Mouse (Mus musculus) cerebral cortex, adult 2 months (tissue): ENCODE results near the gene Ruvbl2.

Source experiments
- WGBS: fragments of 180-500 bp; shearing (Covaris S2); methylation state at CpG from one replicate; pipeline ENCODE4 v1.1.7; 2018; 5-methylcytosine and 5-hydroxymethylcytosine counted together

Ruvbl2 gene

DNA sequence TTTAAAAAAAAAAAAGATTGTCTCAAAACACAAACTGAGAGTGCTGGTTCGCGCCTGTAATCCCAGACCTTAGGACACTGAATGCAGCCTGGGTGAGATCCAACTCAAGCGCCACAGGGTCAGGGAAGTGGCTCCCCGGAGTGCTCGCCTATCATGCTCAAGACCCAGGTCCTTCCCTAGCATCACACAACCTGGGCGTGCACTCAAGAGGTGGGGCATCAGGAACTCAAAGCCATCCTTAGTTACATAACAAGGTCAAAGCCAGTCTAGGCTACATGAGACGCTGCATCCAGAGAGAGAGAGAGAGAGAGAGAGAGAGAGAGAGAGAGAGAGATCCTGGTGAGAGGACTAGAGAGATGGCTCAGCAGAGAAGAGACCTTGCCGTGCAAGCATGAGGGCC lies 11.3 kb downstream of the Ruvbl2 start:
- WGBS: 93% methylated on average over 8 of the region's 8 CpGs

DNA sequence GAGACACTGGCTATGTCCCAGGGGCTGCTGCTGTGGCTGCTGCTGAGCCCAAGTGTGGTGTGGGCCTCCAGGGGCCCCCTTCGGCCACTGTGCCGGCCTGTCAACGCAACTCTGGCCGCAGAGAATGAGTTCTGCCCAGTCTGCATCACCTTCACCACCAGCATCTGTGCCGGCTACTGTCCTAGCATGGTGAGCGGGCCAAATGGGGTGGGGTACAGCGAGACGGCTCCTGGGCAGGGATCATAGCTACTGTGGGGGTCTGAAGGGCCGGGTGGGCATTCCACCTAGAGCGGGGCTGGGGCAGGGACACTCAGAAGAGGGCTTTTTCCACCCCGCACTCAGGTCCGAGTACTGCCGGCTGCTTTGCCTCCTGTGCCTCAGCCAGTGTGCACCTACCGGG lies 16.7 kb downstream of the Ruvbl2 start:
- WGBS: 93% methylated on average over 14 of the region's 14 CpGs

- 79% methylated on average over 6 of the region's 6 CpGs for WGBS
These were observed 17.3 kb downstream of the Ruvbl2 start, which contains the start of gene Lhb for GRCm38 (mm10) chr7:45420615-45420919. Lhb (plus strand) TSS chr7:45420820.

- 27% methylated on average over 27 of the region's 27 CpGs for WGBS
These were observed 17.9 kb downstream of the Ruvbl2 start for GRCm38 (mm10) chr7:45419859-45420614.

- 12% methylated on average over 13 of the region's 13 CpGs for WGBS
These were observed 19.9 kb downstream of the Ruvbl2 start for GRCm38 (mm10) chr7:45417962-45418492.

DNA sequence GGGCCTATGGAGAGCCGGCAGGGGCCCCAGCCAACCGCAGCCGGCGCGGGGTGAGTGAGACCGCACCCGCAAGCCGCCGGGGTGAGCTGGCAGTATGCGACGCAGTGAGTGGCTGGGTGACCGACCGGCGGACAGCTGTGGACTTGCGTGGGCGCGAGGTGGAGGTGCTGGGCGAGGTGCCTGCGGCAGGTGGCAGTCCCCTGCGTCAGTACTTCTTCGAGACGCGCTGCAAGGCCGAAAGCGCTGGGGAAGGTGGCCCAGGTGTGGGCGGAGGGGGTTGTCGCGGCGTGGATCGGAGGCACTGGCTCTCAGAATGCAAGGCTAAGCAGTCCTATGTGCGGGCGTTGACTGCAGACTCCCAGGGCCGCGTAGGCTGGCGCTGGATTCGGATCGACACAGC lies 22.3 kb downstream of the Ruvbl2 start:
- WGBS: 12% methylated on average over 37 of the region's 37 CpGs

DNA sequence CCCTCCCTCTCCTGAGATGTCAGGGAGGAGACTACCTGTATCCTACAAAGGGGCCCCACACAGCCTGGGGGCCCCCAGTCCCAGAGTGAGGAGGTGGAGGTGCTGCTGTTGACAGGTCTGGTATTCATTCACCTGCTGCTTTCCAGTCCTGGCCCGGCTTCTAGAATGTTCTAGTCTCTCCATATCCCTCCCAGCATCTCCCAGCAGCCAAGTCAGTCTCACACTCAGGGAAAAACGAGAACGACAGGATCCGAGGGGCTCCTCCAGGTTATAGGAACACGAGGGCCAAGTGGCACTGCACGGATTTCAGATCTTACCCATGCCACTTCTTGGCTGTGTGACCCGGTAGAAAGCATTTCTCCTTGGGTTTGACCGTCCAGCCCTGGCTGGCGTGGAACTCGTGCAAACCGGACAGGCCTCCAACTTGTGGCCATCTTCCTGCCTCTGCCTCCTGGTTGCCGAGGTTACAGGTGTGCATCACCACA lies 23.1 kb downstream of the Ruvbl2 start:
- 40% methylated on average over 12 of the region's 12 CpGs for WGBS

DNA sequence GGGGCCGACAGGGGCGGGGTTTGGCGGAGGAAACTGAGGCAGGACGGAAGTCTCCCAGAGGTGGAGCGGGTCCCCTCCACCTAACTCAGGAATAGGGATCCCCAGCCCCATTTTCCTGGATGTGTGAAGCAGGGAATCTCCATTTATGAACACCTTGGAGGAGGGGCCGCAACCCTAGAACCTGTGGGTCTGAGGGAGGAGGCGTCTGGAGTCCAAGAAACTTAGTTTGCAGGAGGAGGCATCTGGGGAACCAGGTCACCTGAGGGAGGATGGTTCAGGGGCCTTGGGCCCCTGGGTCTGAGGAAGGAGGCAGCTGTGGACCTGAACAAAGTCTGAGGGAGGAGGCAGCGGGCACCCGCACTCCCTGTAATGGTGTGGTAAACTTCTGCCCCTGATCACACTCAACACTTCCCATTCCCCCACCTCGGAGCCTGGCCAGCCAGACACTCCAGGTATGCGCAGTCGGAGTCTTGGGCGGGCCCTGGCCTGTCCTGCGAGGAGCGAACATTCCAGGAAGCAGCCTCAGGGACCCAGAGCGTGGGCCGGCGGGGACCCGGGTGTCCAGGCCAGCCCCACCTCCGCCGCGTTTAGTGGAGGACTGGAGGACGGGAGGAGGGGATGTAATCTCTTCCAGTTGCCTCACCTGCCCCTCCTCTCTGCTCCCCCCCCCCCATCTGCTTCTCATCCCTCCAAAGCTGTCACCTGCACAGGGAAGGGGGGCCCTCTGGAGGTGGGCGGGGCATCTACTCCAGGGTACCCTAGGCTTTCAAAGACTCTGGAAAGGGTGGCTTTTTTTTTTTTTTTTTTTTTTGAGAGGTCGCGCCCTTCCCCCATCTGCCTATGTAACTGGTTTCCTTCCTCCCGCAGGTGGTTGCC lies 23.8 kb downstream of the Ruvbl2 start:
- WGBS: 4% methylated on average over 27 of the region's 27 CpGs

GRCm38 (mm10) chr7:45413113-45413863 lies 24.6 kb downstream of the Ruvbl2 start, which contains the start of gene Ntf5:
Ntf5 (plus strand) TSS chr7:45413695.
- 5% methylated on average over 45 of the region's 45 CpGs for WGBS

DNA sequence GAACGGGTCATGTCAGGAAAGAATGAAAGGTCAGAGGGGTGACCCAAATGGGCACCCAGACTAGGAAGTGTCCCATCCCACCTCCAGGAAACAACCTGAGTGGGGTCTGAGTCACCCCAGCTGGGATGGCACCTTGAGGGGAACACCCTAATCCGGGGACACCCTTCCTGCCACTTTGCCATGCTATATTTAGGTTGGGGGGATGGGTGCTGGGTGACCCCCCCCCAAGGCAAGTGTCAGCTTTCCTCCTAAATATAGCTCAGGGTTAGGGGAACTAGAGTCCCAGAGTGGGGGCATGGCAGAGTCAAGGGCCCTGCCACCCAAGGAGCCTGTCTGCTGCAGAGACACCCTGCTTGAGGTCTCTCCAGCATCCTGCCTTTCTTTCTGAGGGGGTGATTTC lies 25.5 kb downstream of the Ruvbl2 start:
- 83% methylated on average over 2 of the region's 2 CpGs for WGBS

DNA sequence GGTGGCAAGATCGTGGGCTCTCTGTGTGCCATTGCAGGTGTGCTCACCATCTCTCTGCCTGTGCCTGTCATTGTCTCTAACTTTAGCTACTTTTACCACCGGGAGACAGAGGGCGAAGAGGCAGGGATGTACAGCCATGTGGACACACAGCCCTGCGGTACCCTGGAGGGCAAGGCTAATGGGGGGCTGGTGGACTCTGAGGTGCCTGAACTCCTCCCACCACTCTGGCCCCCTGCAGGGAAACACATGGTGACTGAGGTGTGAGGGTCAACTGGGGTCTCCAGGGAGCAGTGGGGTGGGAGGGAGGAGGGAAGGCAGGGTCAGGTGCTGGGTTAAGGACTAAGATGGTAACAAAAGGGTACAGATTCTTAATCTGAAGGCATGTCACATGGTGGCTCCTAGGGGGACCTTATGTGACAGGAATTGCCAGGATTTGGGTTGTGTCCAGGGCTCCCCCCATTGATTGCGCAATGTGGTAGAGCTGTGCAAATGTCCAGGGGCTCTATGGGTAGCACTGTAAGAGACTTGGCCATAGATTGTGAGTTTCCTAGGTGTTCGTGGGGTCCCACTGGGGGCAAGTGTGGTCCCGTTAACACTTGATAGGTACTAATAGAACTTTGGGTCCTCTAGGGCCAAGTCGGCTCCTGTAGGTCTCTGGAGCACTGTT lies 28.3 kb downstream of the Ruvbl2 start:
- WGBS: 88% methylated on average over 8 of the region's 8 CpGs

GRCm38 (mm10) chr7:45408949-45409348 lies 28.9 kb downstream of the Ruvbl2 start:
- 88% methylated on average over 17 of the region's 17 CpGs for WGBS

- whole genome bisulfite sequencing: 78% methylated on average over 7 of the region's 7 CpGs
These were observed 29.5 kb downstream of the Ruvbl2 start for GRCm38 (mm10) chr7:45408351-45408750.

GRCm38 (mm10) chr7:45407836-45408235 lies 30.1 kb downstream of the Ruvbl2 start:
- WGBS: 85% methylated on average over 10 of the region's 10 CpGs

DNA sequence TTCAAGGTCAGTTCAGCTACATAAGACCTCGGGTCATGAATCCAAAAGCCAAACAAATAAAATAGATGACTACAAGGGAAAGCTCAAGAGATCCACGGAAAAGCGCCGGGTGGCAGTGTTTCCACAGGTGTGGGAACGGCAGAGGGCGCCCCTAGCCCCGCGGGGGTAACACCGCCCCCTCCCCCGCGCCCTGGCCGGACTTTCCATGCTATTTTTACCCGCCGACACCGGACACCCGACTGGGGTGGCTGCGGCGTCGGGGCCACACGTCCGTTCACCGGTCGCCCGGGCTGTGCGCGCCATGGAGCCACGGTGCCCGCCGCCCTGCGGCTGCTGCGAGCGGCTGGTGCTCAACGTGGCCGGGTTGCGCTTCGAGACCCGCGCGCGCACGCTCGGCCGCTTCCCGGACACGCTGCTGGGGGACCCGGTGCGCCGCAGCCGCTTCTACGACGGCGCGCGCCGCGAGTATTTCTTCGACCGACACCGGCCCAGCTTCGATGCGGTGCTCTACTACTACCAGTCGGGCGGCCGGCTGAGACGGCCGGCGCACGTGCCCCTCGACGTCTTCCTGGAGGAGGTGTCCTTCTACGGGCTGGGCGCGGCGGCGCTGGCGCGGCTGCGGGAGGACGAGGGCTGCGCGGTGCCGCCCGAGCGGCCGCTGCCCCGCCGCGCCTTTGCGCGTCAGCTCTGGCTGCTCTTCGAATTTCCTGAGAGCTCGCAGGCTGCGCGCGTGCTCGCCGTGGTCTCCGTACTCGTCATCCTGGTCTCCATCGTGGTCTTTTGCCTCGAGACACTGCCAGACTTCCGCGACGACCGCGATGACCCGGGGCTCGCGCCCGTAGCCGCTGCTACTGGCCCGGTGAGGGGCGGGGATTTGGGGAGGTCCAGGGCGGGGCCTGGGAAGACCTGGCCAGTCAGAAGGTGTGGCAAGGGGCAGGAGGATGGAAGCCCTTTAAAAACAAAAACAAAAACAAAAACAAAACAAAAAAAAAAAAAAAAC lies 31.4 kb downstream of the Ruvbl2 start:
- 1% methylated on average over 113 of the region's 114 CpGs for WGBS

- 10% methylated on average over 28 of the region's 28 CpGs for whole genome bisulfite sequencing
These were observed 32.5 kb downstream of the Ruvbl2 start, which contains the start of gene Kcna7 for GRCm38 (mm10) chr7:45405091-45406075. Kcna7 (plus strand) TSS chr7:45405653.

DNA sequence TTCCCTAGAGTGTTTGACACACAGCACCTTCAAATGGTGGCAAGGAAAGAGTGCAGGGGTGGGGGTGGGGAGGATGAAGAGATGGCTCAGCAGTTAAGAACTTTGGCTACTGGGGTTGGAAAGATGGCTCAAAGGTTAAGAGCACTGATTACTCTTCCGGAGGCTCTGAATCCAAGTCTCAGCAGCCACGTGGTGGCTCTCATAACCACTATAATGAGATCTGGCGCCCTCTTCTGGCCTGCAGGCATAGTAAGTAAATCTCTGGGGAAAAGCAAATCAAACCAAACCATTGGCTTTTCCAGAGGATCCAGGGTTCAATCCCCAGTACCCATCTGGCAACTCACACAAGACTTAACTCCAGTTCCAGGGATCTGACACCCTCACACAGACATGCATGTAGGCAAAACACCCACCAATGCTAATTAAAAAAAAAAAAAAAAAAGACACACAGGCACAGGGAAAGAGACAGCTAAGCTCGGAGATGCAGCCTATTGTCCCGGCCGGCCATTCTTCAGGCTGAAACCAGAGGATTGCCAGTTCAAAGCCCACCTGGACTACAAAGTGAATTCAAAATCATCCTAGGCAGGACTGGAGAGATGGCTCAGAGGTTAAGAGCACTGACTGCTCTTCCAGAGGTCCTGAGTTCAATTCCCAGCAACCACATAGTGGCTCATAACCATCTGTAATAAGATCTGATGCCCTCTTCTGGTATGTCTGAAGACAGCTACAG lies 34.2 kb downstream of the Ruvbl2 start:
- 43% methylated on average over 6 of the region's 6 CpGs for WGBS

GRCm38 (mm10) chr7:45401521-45402085 lies 36.3 kb downstream of the Ruvbl2 start:
- WGBS: 67% methylated on average over 10 of the region's 10 CpGs
